20 mouse cellular contexts compared by ENCODE assay signal in the genomic region with DNA sequence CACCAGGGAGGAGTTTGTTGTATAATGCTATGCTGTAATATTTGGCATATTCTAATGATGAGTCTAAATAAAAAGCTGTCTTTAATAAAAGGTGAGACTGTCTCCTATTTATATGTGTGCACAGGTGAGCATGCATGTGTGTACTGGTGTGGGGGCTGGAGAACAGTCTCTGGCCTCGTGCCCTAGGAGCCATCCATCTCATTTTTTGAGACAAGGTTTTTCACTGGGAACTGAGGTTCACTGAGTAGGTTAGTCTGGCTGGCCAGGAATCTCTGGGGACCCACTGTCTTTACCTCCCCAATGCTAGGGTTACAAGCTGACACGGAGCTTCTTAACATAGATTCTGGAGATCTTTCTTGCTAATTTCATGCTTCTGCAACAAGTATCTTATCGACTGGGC. TPM values are rescaled to one million over a fixed set of nuclear protein-coding genes. Genes with fewer than 3 reads are reported as not detected.
DNase-seq lines count a peak whose midpoint lies in the region; ATAC-seq lines count a peak whose summit lies in the region.
"Had no signal": no experiment of that assay in that cellular context is flagged by ENCODE, and none has a peak within 500 bp of the region (broad histone marks: within the 10 kb centered on the region; RNA-seq: fewer than 3 reads in every experiment).

No protein-coding gene starts in this region.

- H3K9me3 ChIP-seq in forebrain, embryonic 16.5 days (ENCODE audit: control insufficient read depth, low read length), result no peaks in the 10 kb centered on the region
- no peaks in the 10 kb centered on the region for H3K9me3 ChIP-seq in midbrain, embryonic 15.5 days
- H3K9me3 ChIP-seq: limb, embryonic 10.5 days; liver, embryonic 12.5 days; lung, embryonic 15.5 days had no signal

- no peaks in the 10 kb centered on the region for H3K27me3 ChIP-seq in forebrain, embryonic 16.5 days (replicated peaks; ENCODE audit: control insufficient read depth, insufficient read depth, low read length)
- no peaks in the 10 kb centered on the region for H3K27me3 ChIP-seq in midbrain, embryonic 15.5 days (replicated peaks)

- H3K9ac ChIP-seq in forebrain, embryonic 16.5 days (replicated peaks; ENCODE audit: low read depth, low read length), result no peak overlapping the region
- H3K9ac ChIP-seq in midbrain, embryonic 15.5 days, result peak overlapping the region; percentile 18; the same call in 1 of the 2 replicates
- H3K9ac ChIP-seq: liver, embryonic 12.5 days; lung, embryonic 15.5 days had no signal

- 0 out of 2 replicates have a peak overlapping the region, but pooled peaks have one; percentile 6 for H3K4me3 ChIP-seq in forebrain, embryonic 16.5 days (replicated peaks; ENCODE audit: low read length)
- H3K4me3 ChIP-seq in midbrain, embryonic 15.5 days, result peak overlapping the region; percentile 84
- H3K4me3 ChIP-seq: limb, embryonic 10.5 days; liver, embryonic 12.5 days; lung, embryonic 15.5 days had no signal

- ATAC-seq in forebrain, embryonic 16.5 days, result no peak
- ATAC-seq in midbrain, embryonic 15.5 days (replicated peaks), result no peak
- ATAC-seq: intestine, postnatal 0 days; liver, embryonic 12.5 days had no signal

- DNase-seq in heart, adult 11 months, result peak; percentile 55
- no peak for DNase-seq in heart, adult 18-20 months
- DNase-seq in cerebellum, postnatal 14 days, result peak; percentile 57 to 60
- DNase-seq in ovary, postnatal 14 days (ENCODE audit: low spot score), result no peak
- DNase-seq in thymus, adult 18-20 months, result no peak
- DNase-seq: adrenal gland, adult 8-10 months; gastrocnemius, postnatal 10 days; heart, postnatal 36 days; kidney, postnatal 10 days; right cerebral cortex, postnatal 25 days had no signal

- H3K27ac ChIP-seq in forebrain, embryonic 16.5 days (ENCODE audit: low read length), result no peak overlapping the region
- no peak overlapping the region for H3K27ac ChIP-seq in midbrain, embryonic 15.5 days
- H3K27ac ChIP-seq: limb, embryonic 10.5 days; liver, embryonic 12.5 days; lung, embryonic 15.5 days had no signal

- peaks cover 61% of the 10 kb centered on the region for H3K4me1 ChIP-seq in forebrain, embryonic 16.5 days (replicated peaks; ENCODE audit: control insufficient read depth, insufficient read depth, low read length)
- H3K4me1 ChIP-seq in midbrain, embryonic 15.5 days, result peaks cover 71% of the 10 kb centered on the region
- H3K4me1 ChIP-seq: limb, embryonic 10.5 days had no signal

- H3K36me3 ChIP-seq in forebrain, embryonic 16.5 days (ENCODE audit: control insufficient read depth, insufficient read depth), result 0 out of 2 replicates have a peak, but pooled peaks cover 2% of the 10 kb centered on the region
- H3K36me3 ChIP-seq in midbrain, embryonic 15.5 days (replicated peaks), result no peaks in the 10 kb centered on the region
- H3K36me3 ChIP-seq: limb, embryonic 10.5 days; liver, embryonic 12.5 days; lung, embryonic 15.5 days had no signal

- 88% methylated on average over 3 of the region's 3 CpGs for WGBS in forebrain, embryonic 16.5 days
- WGBS in midbrain, embryonic 15.5 days, result 78% methylated on average over 3 of the region's 3 CpGs

- peak overlapping the region; percentile 75 for H3K4me2 ChIP-seq in forebrain, embryonic 16.5 days (ENCODE audit: low read length)
- peak overlapping the region; percentile 65 for H3K4me2 ChIP-seq in midbrain, embryonic 15.5 days
- H3K4me2 ChIP-seq: heart, embryonic 11.5 days; liver, embryonic 12.5 days; lung, embryonic 15.5 days had no signal

RNA-seq across cellular contexts. Expression of a gene that starts 47.3 kb away (rescaled TPM):
- not detected for total RNA-seq in heart, adult 18-20 months (2021)
- polyA plus RNA-seq in forebrain, embryonic 16.5 days (2015; fragmentation: Nextera tagmentation; extraction: Ambion mirVana), result not detected in 2 replicates
- not detected in 2 replicates for polyA plus RNA-seq in midbrain, embryonic 15.5 days (2015; fragmentation: Nextera tagmentation; extraction: Ambion mirVana)
- total RNA-seq: adrenal gland, adult 8-10 months; gastrocnemius, postnatal 10 days; heart, postnatal 36 days; layer of hippocampus, postnatal 10 days had no signal
- polyA plus RNA-seq: embryonic facial prominence, embryonic 14.5 days; heart, embryonic 11.5 days; intestine, postnatal 0 days; limb, embryonic 10.5 days; liver, embryonic 12.5 days; lung, embryonic 15.5 days; urinary bladder, adult 2 months had no signal

Comparison
In these comparisons a context has a peak if more than half of its experiments do, and no peak if none do; other contexts are left out.
1. DNase-seq: peak in heart, adult 11 months (single experiment) and cerebellum, postnatal 14 days (2 of 2); none in heart, adult 18-20 months (0 of 2), ovary, postnatal 14 days (single experiment) and thymus, adult 18-20 months (0 of 2).